Mouse (Mus musculus): ENCODE results near the gene Stim1.
"Not testable (repeated sequence)": the region's sequence is repeated elsewhere in the genome, so short reads cannot be mapped to it uniquely, and the experiment has no call there.

Stim1 gene

GRCm38 (mm10) chr7:102361297-102361696 lies 93.7 kb downstream of the Stim1 start:
- DNase-seq (ENCODE audit: low read depth, low spot score) = no peak

GRCm38 (mm10) chr7:102363853-102364252 lies 96.2 kb downstream of the Stim1 start:
- DNase-seq (ENCODE audit: low read depth, low spot score) = no peak

DNA sequence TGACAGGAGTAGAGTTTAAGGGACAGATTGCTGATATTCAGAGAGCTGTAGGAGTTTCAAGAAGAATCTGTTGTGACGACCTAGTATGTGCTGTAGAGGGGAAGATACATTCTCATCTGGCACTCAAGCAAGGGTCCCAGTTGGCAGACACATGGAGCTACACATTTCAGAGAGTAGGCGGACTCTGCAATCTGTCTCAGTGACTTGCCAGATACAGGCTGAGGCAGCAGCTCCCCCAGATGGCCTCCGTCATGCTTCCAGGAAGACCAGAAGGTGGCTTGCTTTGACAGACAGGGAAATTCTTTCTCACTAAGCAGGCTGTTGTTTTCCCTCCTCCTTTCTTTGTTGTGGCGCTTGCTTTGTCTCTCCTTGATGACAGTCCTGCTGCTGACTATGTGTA lies 102.1 kb downstream of the Stim1 start:
- DNase-seq (ENCODE audit: low read depth, low spot score) = peak; percentile 89

DNA sequence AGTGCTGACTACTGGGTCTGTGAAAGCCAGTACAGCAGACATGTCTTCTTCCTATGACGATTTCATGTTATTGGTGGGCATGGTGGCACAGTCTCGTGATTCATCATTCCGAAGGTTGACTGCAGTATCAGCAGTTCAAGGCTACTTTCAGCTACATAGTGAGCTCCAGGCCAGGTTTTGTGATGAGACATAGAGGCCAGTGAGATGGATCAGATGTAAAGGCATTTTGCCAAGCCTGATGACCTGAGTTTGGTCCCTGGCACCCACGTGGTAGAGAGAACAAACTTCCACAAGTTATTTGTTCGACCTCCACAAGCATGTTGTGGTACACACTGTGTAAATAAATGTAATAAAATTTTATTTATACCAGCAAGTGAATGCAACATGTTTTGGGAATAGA lies 102.9 kb downstream of the Stim1 start:
- no peak for DNase-seq (ENCODE audit: low read depth, low spot score)

DNA sequence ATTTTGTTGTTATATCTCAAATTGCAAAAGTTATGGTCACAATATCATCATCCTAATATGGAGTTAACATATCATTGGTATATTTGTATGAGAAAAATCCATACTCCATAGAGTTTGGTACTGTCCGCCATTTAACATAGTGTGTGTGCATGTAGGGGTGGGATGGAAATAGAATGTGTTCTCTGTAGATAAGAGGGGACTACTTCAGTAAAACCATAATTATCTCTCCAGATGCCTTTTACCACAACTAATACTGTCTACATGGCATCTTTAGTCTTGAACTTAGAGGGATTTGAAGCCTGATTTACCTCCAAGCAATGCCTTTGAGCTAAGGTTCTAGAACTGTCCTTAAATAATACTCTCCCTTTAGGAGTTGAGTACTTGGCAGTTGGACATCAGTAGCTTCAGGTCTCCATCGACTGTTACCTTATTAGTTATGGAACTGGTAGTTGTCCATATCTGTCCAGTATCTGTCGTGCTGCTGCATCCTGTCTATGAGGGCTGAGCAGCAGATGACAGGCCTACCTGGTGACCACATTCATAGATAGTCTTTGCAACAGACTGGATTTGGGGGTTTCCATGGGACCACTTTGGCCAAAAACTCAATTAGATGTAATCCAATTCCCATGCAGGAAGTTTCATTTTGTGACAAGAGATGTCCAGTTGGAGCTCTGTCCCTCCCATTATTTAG lies 105.9 kb downstream of the Stim1 start:
- no peak for DNase-seq (ENCODE audit: low read depth, low spot score)

DNA sequence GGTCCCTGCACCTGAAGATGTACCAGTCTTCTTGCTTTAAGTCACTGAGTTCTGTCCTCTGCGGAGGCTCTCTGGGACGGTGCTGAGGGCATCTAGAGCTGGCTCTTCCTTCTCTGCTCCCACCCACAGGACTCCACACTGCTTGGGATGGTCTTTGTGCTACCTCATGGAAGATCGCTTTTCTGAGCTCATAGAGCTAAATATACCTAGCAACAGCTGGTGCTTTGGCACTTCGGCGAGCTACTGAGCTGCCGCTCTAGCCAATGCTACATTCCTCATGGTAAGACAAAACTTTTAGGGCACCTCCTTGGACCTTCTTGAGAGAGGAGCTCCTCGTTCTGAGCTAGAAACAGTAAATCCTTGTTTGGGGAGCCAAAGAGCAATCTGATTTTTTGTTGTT lies 115.6 kb downstream of the Stim1 start:
- peak; percentile 49 for DNase-seq (ENCODE audit: low read depth, low spot score)

DNA sequence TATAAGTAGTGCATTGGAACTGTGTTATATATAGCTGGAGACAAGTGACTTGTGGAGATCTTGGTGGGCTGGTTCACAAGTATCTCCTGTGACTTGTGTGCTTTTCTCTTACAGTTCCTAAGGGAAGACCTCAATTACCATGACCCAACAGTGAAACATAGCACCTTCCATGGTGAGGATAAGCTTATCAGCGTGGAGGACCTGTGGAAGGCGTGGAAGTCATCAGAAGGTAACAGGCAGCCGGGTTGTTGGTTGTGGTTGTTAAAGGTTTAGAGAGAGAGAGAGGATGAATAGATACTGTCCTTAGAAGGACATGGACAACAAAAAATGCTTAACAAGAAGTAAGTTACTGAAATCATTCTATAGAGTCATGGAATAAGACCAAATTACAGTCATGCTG lies 118.4 kb downstream of the Stim1 start:
- DNase-seq (ENCODE audit: low read depth, low spot score) = no peak

GRCm38 (mm10) chr7:102389082-102389481 lies 121.5 kb downstream of the Stim1 start:
- DNase-seq (ENCODE audit: low read depth, low spot score) = no peak

GRCm38 (mm10) chr7:102393898-102394297 lies 126.3 kb downstream of the Stim1 start:
- DNase-seq (ENCODE audit: low read depth, low spot score) = no peak

- DNase-seq (ENCODE audit: low read depth, low spot score) = no peak
These were observed 128.3 kb downstream of the Stim1 start for GRCm38 (mm10) chr7:102395894-102396293.

- DNase-seq (ENCODE audit: low read depth, low spot score) = no peak
These were observed 128.7 kb downstream of the Stim1 start for GRCm38 (mm10) chr7:102396331-102396730.

- DNase-seq (ENCODE audit: low read depth, low spot score) = no peak
These were observed 131.7 kb downstream of the Stim1 start for GRCm38 (mm10) chr7:102399180-102399731.

GRCm38 (mm10) chr7:102404118-102404517 lies 136.5 kb downstream of the Stim1 start:
- no peak for DNase-seq (ENCODE audit: low read depth, low spot score)

GRCm38 (mm10) chr7:102407440-102407839 lies 139.8 kb downstream of the Stim1 start:
- DNase-seq (ENCODE audit: low read depth, low spot score) = no peak

- DNase-seq (ENCODE audit: low read depth, low spot score) = not testable (repeated sequence)
These were observed 147.7 kb downstream of the Stim1 start for GRCm38 (mm10) chr7:102415272-102415671.

DNA sequence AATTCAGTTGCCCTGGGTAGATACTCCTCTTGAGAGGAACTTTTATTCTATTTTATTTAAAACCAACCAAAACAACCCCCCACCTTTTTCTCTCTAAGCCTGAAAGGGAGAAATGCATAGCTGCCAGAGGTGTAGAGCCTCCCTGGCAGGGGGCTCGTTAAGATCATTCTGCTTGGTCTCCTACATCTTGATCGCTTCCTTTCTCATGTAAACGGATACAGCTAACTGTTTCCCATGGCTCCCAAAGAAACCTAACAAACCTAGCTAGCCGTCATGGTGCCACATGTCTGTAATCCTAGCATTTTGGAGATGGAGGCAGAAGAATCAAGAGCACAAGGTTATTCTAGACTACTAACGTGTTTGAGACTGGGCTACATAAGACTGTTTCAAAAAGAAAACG lies 148.2 kb downstream of the Stim1 start:
- no peak for DNase-seq (ENCODE audit: low read depth, low spot score)

DNA sequence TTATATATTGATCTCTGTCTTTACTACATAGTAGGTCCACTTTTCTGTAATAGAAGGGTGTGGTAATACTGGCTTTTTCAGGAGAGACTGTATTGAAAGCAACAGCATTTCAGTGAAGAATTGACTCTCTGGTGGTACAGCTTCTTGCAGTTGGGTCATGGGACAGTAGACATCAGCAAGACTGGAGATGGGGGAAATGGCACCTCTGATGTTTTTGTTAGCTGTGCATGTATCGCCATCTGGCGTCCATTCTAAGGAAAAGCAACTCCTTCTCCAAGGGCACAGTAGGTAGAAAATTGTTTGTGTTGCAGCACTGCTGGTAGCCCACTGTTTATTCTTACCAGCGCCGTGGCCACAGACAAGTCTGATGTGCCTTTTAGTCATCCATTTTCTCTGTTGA lies 149.8 kb downstream of the Stim1 start:
- DNase-seq (ENCODE audit: low read depth, low spot score) = peak; percentile 55

GRCm38 (mm10) chr7:102422036-102422435 lies 154.4 kb downstream of the Stim1 start:
- DNase-seq (ENCODE audit: low read depth, low spot score) = no peak

GRCm38 (mm10) chr7:102425933-102426685 lies 158.5 kb downstream of the Stim1 start:
- no peak for DNase-seq (ENCODE audit: low read depth, low spot score)

- DNase-seq (ENCODE audit: low read depth, low spot score) = no peak
These were observed 166.7 kb downstream of the Stim1 start for GRCm38 (mm10) chr7:102434344-102434743.

DNA sequence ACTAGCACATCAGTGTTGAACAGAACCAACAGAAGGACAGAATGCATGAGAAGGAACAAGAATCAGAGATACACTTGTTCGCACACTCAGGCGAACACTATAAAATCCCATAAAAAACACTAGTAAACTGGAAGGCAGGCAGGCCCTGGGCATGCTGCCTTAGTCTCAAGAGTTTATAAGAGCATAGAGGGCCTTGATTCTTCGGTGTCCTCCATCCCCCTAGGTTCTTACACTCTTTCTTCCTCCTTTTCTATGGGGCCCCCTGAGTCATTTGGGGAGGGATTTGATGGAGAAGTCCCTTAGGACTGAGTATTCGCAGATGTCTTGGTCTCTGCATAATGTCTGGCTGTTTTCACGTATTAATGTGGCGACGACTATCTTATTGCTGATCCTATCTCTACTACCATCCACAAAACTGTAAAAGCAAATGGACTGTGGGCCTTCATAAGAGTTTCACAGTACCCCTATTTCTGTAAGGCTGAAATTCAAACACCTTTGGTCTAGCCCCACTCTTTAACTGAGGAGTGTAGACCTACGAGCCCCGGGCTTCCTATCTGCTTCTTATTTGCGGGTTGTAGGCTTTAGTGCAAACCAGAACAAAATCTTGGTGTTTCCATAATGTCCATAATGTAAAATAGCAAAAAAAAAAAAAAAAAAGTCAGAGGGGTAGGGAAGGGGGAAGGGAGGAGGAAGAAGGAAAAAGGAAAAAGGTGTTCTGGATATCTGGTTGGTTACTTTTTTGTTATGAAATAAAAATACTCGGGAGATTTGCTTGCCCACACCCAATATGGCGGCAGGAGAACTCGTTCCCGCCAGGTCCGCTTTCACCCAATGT lies 173.4 kb downstream of the Stim1 start:
- no peak for DNase-seq (ENCODE audit: low read depth, low spot score)

Data from telencephalon, adult 2 months (tissue).